Mouse (Mus musculus) yolk sac, embryonic 10.5 days (tissue): ENCODE measurements around the gene Kcnj6.

ENCODE experiments used
- DNase-seq: peaks from one replicate; pipeline ENCODE4 v3.0.0-alpha.2; 2017; ENCODE audit warnings: low spot score

Kcnj6 gene

GRCm38 (mm10) chr16:94767606-94768005 lies 229.9 kb downstream of the Kcnj6 start:
- DNase-seq: no peak

- DNase-seq: no peak
These were observed 232.4 kb downstream of the Kcnj6 start for GRCm38 (mm10) chr16:94765129-94765528.

DNA sequence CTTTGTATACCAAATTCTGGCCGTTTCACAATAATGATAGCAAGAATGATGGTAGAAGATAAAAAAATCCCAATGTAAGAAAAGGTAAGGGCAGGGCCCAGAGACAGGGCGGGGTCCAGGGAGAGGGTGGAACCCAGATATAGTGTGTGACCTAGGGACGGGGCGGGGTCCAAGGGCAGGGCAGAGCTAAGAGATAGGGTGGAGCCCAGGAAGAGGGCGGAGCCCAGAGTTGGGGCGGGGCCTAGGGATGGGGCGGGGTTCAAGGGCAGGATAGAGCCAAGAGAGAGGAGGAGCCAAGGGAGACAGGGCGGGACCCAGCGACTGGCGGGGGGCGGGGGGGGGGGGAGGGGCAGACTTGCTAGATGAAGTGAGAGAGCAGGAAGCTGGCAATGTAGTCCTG lies 236.8 kb downstream of the Kcnj6 start:
- DNase-seq: peak; percentile 4

DNA sequence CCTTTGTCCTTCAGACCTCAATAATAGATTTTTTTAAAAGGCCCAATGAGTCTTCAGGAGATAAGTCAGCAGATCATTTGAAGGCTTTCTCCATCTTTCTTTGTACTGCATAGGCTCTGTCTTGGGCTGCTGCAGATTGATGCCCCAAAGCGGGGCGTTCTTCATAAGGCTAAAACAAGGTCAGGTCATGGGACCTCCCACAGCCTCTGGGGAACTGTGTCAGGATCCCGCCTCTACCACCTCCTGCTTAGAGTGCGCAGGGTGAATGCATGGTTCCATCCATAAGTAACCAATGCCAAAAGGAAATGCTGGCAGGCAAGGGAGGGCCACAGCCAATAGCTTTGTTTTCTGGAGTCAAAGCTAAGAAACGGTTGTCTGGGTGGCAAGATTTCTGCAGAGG lies 237.7 kb downstream of the Kcnj6 start:
- DNase-seq: no peak

GRCm38 (mm10) chr16:94758606-94759005 lies 238.9 kb downstream of the Kcnj6 start:
- no peak for DNase-seq

DNA sequence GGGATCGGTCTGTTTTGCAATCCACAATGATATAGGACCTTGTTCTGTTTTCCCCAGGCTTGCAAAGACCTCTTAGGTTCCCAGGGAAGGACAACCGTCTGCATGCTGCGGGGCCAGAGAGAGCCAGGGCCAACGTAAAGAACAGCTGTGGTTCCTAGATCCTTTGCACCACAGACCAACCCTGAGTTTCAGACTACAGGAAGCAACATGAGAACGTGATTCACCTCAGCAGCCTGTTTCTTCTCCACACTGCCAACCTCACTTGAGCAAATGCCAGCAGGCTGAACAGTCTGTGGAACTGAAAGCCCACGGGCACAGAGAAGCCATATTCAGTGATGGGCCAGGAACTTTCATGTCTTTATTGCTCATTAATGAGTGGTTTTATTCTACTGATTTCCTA lies 241.1 kb downstream of the Kcnj6 start:
- DNase-seq: no peak

DNA sequence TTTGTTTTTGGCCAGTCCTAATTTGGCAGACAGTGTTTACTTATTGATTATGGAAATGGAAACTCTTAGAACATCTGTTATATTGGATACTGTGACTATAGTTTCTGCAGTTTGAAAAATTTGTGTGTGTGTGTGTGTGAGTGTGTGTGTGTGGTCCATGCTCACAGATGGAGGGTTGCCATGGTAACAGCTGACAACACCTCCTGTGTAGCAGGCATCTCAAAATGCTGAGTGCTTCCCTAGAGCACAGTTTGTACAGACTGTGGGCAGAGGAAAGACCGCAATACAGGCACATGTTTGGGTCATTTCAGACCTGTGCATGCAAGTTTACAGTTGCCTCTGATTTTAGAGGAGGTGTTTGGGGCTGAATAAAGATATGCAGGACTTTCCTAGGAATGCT lies 244.0 kb downstream of the Kcnj6 start:
- DNase-seq: no peak

DNA sequence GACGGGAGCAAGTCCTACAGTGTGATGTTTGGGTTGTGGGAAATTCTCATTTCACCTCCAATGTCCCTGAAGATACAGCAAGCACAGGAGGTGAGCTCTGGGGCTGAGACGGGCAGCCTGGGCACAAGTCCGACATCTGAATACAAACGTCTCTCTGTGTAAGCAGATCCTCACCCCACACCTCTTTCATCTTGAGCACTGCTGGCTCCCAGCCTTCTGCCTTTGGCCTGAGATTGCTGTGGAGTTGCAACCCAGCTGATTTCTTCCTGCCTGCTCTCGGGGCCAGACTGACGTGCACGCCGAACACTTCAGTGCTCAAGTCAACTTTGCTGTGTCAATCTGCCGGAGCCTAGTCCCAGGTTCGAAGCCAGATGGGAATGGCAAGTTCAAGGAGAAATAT lies 244.7 kb downstream of the Kcnj6 start:
- DNase-seq: no peak

- no peak for DNase-seq
These were observed 252.5 kb downstream of the Kcnj6 start for GRCm38 (mm10) chr16:94745016-94745415.

DNA sequence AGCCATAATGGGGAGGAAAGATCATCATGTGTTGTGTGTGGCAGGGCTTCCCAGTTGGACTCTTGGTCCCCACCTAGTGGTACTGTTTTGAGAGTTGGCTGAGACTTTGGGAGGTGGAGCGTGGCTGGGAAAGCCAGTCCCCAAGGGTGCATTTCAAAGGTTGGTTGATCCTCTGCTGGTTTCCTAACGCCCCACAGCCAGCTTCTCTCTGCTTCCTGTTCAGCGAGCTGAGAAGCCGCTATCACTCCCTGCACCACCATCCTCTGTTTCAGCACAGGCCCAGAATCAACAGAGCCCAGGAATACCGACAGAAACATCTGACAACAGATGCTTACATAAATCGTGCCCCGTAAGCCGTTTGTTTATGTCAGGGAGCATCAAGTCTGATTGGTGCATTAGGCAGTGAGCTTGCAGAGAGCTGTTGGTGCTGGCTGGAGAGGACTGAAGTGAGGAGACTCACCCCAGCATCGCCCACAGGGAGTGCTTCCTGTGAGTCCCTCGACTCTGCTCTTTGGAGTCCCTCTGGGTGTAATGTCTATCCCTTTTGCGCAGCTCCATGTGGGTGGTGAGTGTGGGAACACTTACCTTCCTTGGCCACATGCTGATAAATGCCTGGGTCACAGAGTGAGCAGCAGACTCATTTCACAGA lies 253.5 kb downstream of the Kcnj6 start:
- peak; percentile 57 for DNase-seq

DNA sequence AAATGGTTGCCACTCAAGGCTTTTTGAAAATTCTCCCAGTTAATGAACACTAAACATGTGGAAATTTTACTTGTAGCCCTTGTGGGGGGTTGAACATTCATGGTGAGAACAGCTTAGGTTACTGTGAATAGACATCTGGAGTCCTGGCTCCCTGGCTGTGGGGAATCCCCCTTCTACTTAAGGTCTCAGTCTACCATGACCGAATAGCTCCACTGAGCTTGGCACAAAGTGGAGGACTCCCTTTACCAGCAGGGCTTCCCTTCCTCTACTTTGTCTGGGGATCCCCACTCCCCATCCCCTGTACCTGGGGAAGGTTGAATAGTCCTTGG lies 260.2 kb downstream of the Kcnj6 start:
- no peak for DNase-seq

DNA sequence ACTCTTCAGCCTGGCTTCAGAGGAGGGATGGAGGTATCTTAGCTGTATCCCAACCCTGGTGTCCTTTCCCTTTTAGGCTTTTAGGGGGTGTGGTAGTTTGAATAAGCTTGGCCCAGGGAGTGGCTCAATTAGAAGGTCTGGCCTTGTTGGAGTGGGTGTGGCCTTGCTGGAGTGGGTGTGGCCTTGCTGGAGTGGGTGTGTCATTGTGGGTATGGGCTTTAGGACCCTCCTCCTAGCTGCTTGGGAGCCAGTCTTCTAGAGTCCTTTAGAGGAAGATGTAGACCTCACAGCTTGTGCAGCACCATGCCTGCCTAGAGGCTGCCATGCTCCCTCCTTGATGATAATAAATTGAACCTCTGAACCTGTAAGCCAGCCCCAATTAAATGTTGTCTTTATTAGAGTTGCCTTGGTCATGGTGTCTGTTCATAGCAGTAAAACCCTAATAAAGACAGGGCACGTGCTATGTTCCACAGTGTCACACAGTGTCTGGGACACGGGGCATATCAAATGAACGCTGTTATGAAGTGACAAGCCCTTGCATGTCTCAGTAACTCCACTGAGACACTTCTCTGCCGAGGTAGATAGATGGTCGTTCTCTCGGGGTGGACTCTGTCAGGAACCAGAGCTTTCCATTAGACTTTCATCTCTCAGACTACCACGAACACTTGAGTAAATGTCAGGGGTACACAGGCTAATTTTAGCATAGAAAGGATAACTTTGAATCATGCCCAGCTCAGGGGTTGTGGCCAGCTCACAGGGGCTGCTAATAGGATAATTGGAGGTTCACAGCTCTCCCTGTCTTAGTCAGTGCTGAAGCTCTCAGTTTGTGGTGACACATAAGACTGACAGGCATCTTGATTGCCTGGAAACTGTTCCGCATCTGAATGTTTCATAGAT lies 260.8 kb downstream of the Kcnj6 start:
- no peak for DNase-seq

GRCm38 (mm10) chr16:94735472-94735871 lies 262.0 kb downstream of the Kcnj6 start:
- no peak for DNase-seq

DNA sequence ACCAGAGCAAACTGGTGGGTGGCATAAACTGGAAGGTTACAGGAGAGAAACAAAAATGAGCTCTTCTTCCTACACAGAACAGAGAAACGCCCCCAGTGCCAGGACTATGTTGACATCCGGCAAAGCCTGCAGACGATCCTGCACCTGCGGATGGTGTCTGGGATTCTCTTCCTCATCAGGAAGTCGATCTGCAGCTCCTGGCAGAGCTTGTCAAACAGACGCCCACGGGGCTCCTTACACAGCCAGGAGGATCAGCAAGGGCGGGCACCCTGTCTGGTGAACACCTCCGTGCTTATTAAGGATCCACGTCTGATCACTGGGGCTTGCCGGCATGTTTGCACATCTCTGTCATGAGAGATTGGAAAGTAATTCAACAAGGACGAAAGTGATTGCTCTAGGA lies 266.5 kb downstream of the Kcnj6 start:
- no peak for DNase-seq

DNA sequence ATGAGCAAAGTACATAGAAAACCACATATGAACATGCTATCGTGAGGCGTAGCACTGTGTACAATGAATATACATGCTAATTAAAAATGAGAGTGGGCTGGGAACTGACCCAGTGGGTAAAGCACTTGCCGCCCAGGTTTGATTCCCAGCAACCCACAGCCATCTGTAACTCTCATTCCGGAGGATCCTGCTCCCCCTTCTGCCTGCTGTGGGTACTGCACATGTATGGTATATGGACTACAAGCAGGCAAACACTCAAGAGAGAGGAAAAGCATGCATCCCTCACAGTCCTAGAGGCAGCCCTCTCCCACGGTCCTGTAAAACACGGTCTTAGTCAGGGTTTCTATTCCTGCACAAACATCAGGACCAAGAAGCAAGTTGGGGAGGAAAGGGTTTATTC lies 268.3 kb downstream of the Kcnj6 start:
- no peak for DNase-seq

- DNase-seq: no peak
These were observed 272.7 kb downstream of the Kcnj6 start for GRCm38 (mm10) chr16:94724747-94725211.

GRCm38 (mm10) chr16:94724061-94724596 lies 273.4 kb downstream of the Kcnj6 start:
- DNase-seq: peak; percentile 83

- DNase-seq: no peak
These were observed 274.6 kb downstream of the Kcnj6 start for GRCm38 (mm10) chr16:94722936-94723335.

- DNase-seq: no peak
These were observed 275.9 kb downstream of the Kcnj6 start for GRCm38 (mm10) chr16:94721549-94722006.

- DNase-seq: no peak
These were observed 276.9 kb downstream of the Kcnj6 start for GRCm38 (mm10) chr16:94720476-94721153.

- DNase-seq: no peak
These were observed 278.0 kb downstream of the Kcnj6 start for GRCm38 (mm10) chr16:94719488-94719887.

- DNase-seq: no peak
These were observed 278.6 kb downstream of the Kcnj6 start for GRCm38 (mm10) chr16:94718919-94719318.

- DNase-seq: no peak
These were observed 280.4 kb downstream of the Kcnj6 start for GRCm38 (mm10) chr16:94717051-94717450.
